Mouse (Mus musculus) MEL (cell line): Measurements from ENCODE around the gene H2-DMa.

Source experiments
- CTCF ChIP-seq, 3 experiments: IDR thresholded peaks in 2 of 3; conservative IDR thresholded peaks in 1 of 3; 2 replicates each; pipeline ENCODE4 v1.5.1; 2011 to 2012; ENCODE audit warnings: low read length in 3 of 3, low read depth in 2 of 3, mild to moderate bottlenecking in 2 of 3, improper control_type of control experiment in 1 of 3, inconsistent platforms in 1 of 3, mixed read lengths in 1 of 3, moderate library complexity in 1 of 3; ENCODE audit not compliant: control insufficient read depth in 1 of 3, insufficient read depth in 1 of 3, poor library complexity in 1 of 3, severe bottlenecking in 1 of 3
- E2F4 ChIP-seq: IDR thresholded peaks from 2 replicates; pipeline ENCODE4 v1.6.1; 2011; ENCODE audit warnings: low read depth, low read length, improper control_type of control experiment, borderline replicate concordance
- EP300 ChIP-seq, 2 experiments: IDR thresholded peaks; 2 replicates each; pipeline ENCODE4 v1.6.1; 2011; ENCODE audit warnings: improper control_type of control experiment in 2 of 2, low read length in 2 of 2, low read depth in 1 of 2, mild to moderate bottlenecking in 1 of 2
- GATA1 ChIP-seq: IDR thresholded peaks from 2 replicates; pipeline ENCODE4 v1.6.1; 2011; ENCODE audit warnings: low read depth, low read length, improper control_type of control experiment
- HCFC1 ChIP-seq: IDR thresholded peaks from 2 replicates; pipeline ENCODE4 v1.6.1; 2012; ENCODE audit warnings: low read depth, mild to moderate bottlenecking, inconsistent platforms, low read length, improper control_type of control experiment, moderate library complexity
- KAT2A ChIP-seq: conservative IDR thresholded peaks from 2 replicates; pipeline ENCODE4 v1.6.1; 2012; ENCODE audit warnings: low read depth, low read length, improper control_type of control experiment, inconsistent platforms
- MAFK ChIP-seq: IDR thresholded peaks from 2 replicates; pipeline ENCODE4 v1.6.1; 2011; ENCODE audit warnings: low read depth, mild to moderate bottlenecking, low read length, improper control_type of control experiment, borderline replicate concordance
- MAZ ChIP-seq: IDR thresholded peaks from 2 replicates; pipeline ENCODE4 v1.6.1; 2012; ENCODE audit warnings: low read depth, mild to moderate bottlenecking, inconsistent platforms, low read length, improper control_type of control experiment
- MXI1 ChIP-seq: IDR thresholded peaks from 2 replicates; pipeline ENCODE4 v1.6.1; 2011; ENCODE audit warnings: mild to moderate bottlenecking, low read depth, low read length, improper control_type of control experiment
- POLR2A ChIP-seq, 2 experiments: IDR thresholded peaks; 2 replicates each; pipeline ENCODE4 v1.6.1; 2011 to 2012; ENCODE audit warnings: low read length in 2 of 2, mild to moderate bottlenecking in 2 of 2, control low read depth in 1 of 2, improper control_type of control experiment in 1 of 2, low read depth in 1 of 2, moderate library complexity in 1 of 2; ENCODE audit not compliant: control insufficient read depth in 1 of 2, insufficient read depth in 1 of 2, poor library complexity in 1 of 2
- POLR2AphosphoS2 ChIP-seq: IDR thresholded peaks from 2 replicates; pipeline ENCODE4 v1.6.1; 2011; ENCODE audit warnings: low read length, improper control_type of control experiment
- RCOR1 ChIP-seq: IDR thresholded peaks from 2 replicates; pipeline ENCODE4 v1.6.1; 2012; ENCODE audit warnings: low read depth, mild to moderate bottlenecking, inconsistent platforms, low read length, improper control_type of control experiment
- TCF12 ChIP-seq: IDR thresholded peaks from 2 replicates; pipeline ENCODE4 v1.6.1; 2014; ENCODE audit warnings: low read depth, mild to moderate bottlenecking, inconsistent platforms, low read length, improper control_type of control experiment, moderate library complexity
- ZKSCAN1 ChIP-seq: IDR thresholded peaks from 2 replicates; pipeline ENCODE4 v1.6.1; 2012; ENCODE audit warnings: low read depth, mild to moderate bottlenecking, inconsistent platforms, low read length, improper control_type of control experiment, moderate library complexity

- TF ChIP-seq MXI1 (no peak), HCFC1 (no peak), POLR2A (IDR thresholded peaks at IDR 0.05; ENCODE audit: control insufficient read depth in 1 of 2, insufficient read depth in 1 of 2, low read depth in 1 of 2, low read length in 2 of 2, poor library complexity in 1 of 2) (no peak), GATA1 (no peak), RCOR1 (no peak), POLR2AphosphoS2 (no peak), MAZ (no peak), CTCF (IDR thresholded peaks at IDR 0.05 in 2 of 3, conservative IDR thresholded peaks at IDR 0.05 in 1 of 3; ENCODE audit: control insufficient read depth in 1 of 3, insufficient read depth in 1 of 3, low read depth in 2 of 3, low read length in 3 of 3, poor library complexity in 1 of 3, severe bottlenecking in 1 of 3) (no peak), ZKSCAN1 (no peak), EP300 (IDR thresholded peaks at IDR 0.05; ENCODE audit: low read depth in 1 of 2, low read length in 2 of 2) (no peak), TCF12 (no peak), E2F4 (no peak), MAFK (no peak), KAT2A (no peak)
These were observed 66.2 kb downstream of the H2-DMa start for GRCm38 (mm10) chr17:34185526-34185925.
